Mouse (Mus musculus) induced T-regulatory cell, adult 2 months (primary cell): ENCODE measurements at regions not wholly inside any gene's neighbourhood (a gene's known extent, or its start where the extent isn't known, plus 50 kb on each side); places are given as distances from the start of the nearest gene placed in this dataset.

Experiments used
- DNase-seq: peaks from one replicate; pipeline ENCODE4 v3.0.0-alpha.2; 2012; ENCODE audit warnings: low read depth

- no peak for DNase-seq
These were observed 120.0 kb downstream of the Dact1 start for GRCm38 (mm10) chr12:71429561-71430200.

DNA sequence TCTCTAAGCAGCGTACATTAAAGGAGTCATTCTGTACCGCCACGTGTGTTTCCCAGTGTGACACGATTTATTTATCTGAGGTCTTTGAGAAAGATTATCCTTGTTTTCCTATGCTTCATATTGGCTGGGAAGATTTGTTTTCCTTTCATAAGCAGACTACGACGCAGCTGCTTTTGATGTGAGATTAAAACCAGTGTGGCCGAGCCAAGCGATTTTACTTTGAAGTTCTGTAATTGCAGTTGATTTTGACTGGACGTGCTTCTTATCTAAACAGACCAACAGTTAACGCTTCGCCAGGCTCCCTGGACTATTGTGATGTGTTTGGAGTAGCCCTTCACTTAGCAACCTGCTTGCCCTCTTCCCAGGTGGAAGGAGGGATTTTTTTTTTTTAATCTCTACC lies 120.6 kb downstream of the Dact1 start:
- DNase-seq: no peak

DNA sequence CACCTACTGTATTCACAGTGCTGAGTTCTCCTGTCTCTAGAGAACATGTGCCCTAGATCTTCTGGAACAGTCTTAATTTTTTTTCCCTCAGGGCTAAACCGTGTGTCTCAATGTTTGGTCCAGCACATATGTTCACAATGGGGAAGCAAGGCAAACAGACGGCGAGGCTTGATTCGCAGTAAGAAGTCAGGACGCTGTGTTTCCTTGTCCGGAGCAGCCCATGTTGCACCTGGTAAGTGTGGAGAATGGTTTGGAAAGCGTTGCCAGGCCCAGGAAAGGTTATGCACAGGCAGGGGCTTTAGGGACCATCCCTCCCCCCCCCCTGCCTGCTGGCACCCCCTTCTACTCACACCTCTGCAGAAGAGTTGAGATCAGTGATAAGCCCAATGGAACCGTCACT lies 121.4 kb downstream of the Dact1 start:
- no peak for DNase-seq

DNA sequence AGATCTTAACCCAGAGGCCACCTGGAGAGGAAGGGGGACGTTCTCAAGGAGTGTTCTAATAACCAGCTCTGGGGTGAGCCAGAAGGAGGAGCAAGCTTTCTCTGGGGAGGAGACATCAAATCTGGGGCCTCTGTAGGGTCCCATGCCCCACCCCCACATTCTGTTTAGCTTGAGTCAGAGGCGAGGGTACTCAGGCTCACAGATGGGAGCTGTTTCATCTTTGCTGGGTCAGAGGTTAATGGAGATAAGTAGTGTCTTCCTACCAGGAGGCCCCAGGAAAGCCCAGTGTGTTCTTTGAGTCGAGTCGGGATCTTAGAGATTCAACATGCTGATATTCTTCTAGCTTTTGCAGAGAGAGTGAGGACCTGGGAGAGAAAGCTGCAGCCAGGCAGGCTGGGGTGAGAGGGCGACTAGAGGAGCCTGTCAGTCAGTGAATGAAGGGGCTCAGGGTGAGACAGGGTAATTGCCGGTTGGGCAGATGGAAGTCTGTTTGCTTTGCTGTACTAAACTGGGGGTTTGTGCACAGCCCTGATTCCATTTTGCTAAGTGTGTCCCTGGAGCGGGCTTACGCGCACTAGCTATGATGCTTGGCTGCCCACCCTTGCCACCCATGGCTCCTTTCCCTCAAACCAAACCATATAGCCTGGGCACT lies 124.0 kb downstream of the Dact1 start:
- DNase-seq: no peak

DNA sequence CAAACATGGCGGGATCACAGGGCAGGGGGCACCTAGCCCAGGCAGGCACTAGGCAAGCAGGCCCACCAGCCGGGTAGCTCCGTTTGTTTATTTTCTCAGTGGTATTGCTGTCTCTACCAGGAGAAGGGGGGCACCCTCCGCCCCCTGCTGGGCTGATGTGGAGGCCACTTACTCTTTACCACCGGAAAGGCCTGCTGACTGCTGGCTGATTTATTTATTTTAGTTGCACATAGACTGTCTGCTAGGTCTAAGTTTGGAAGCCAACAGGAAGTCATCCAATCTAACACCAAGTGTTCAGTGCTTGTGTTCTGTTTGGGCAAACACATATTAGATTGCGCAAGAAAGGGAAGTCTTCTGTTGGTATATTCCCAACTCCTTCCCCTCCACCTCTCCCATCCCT lies 128.6 kb downstream of the Dact1 start:
- DNase-seq: no peak

DNA sequence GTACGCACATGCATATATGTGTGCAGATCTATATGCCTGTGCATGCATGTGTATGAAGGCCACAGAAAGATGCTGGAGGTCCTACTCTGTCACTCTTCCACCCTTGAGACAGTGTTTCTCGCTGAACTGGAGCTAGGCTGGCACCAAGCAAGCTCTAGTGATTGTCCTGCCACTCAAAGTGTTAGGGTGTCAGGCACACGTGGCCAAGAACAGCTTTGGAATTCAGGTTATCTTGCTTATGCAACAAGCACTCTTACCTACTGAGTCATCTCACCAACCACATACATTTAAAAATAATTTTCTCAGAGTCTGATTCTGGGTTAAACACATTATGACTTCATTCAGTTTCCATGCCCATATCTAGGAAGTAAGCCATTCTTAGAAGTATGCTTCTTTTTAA lies 131.2 kb downstream of the Dact1 start:
- no peak for DNase-seq

DNA sequence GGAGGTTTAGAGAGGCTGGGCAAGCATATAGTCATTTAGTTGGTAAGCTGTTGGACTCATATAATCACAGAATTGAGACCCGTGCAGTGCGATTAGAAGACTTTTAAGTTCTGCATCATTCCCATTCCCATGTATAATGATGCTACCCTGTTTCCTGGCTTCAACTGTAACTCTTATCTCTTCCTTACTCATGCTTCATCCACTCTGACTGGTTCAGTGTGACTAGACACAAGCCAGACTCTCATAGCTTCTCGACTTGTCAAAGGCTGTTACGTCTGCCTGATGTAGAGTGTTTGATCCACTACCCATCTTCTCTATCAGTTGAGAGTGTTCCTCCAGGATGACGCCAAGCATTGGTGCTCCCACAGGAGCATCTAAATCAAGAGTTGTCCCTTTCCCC lies 131.6 kb downstream of the Dact1 start:
- DNase-seq: no peak

DNA sequence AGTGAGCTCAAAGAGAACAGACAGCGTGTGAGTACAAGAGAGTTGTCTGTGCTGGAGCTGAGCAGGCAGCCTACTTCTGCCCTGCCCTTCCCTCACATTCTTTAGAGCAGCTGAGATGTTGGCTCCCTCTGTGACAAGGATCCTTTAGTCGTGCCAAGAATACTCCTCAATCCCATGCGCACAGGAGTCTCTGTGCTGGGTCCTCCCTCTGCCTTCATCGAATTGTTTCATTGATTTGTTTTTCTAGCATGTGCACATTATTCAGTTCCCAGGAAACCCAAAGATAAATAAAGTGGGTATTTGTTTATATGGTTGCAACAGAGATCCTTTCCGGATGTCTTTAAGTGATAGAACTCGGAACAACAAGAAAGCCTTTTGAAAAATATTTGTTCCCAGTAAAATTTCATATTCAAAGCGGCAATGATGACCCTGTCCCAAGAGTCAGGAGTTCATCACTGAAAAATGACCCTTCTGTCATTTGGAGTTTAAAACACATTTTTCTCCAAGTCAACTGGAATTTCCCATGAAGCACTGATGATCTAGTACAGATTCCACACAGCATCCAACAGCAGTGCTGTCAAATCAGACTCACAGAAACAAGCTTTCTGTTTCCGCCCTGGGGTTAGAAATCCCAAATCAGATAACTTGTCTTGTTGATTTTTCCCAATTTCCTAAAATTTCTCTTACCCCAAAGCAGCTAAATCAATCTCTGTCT lies 136.7 kb downstream of the Dact1 start:
- DNase-seq: no peak

- no peak for DNase-seq
These were observed 137.2 kb downstream of the Dact1 start for GRCm38 (mm10) chr12:71446892-71447268.

GRCm38 (mm10) chr12:71449032-71449431 lies 139.3 kb downstream of the Dact1 start:
- DNase-seq: no peak

DNA sequence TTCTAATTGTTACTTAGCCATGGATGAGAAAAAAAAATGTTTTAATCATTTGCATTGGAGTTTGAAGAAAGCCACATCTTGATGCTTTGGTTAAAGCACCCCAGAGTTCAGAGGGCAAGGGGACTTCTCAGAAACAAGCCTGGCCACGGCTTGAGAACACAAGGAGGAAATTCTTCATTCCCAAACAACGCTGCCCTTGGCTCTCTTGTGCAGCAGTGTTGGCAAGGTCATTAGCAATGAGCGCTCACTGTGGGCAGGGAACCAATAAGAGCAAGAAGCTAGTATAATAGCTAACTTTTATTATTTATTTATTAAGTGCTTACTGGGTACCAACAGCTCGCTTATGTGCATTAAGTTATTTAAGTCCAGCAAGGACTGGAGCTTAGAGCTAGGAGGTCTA lies 140.4 kb downstream of the Dact1 start:
- no peak for DNase-seq

GRCm38 (mm10) chr12:71450680-71451463 lies 141.2 kb downstream of the Dact1 start:
- DNase-seq: no peak

- no peak for DNase-seq
These were observed 147.2 kb downstream of the Dact1 start for GRCm38 (mm10) chr12:71456900-71457299.

- no peak for DNase-seq
These were observed 149.0 kb downstream of the Dact1 start for GRCm38 (mm10) chr12:71458559-71459176.

DNA sequence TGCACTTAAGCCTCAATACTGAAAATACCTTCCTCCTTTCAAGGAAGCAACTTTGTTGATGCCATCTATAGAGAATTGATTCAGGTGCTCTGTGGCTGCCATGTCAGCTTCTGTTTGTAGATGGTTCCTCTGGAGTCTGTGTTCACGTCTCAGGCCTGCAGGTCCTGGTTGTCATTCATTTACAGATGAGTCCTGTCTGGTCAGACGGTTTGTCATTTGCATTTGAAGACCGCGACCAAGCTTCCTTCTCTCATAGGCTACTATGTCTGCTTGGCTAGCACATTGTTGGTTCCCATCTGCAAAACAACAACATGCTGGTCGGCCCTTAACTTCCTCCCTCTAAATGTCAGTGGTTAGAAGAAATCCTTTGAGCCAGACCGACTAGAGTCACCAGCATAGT lies 151.0 kb downstream of the Dact1 start:
- DNase-seq: no peak

DNA sequence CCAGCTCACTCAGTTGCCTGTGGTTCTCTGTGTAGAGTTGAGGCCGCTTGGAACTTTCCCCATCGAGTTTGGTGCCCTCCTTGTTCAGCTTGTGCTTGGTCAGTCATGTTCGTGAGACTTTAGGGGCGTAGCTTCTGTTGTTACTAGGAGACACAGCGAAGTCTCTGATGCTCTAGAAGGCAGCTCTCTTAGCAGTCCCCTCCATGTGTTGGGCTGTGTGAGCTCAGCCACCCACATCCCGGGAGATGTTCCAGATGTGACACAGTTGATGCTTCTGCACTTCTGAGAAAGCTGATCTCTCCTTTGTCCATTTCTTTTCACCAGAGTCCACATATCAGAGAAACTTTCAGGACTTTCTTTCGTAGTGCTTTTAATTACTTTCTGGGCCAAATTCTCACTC lies 158.1 kb downstream of the Dact1 start:
- DNase-seq: no peak

GRCm38 (mm10) chr12:71468324-71468723 lies 158.6 kb downstream of the Dact1 start:
- no peak for DNase-seq

DNA sequence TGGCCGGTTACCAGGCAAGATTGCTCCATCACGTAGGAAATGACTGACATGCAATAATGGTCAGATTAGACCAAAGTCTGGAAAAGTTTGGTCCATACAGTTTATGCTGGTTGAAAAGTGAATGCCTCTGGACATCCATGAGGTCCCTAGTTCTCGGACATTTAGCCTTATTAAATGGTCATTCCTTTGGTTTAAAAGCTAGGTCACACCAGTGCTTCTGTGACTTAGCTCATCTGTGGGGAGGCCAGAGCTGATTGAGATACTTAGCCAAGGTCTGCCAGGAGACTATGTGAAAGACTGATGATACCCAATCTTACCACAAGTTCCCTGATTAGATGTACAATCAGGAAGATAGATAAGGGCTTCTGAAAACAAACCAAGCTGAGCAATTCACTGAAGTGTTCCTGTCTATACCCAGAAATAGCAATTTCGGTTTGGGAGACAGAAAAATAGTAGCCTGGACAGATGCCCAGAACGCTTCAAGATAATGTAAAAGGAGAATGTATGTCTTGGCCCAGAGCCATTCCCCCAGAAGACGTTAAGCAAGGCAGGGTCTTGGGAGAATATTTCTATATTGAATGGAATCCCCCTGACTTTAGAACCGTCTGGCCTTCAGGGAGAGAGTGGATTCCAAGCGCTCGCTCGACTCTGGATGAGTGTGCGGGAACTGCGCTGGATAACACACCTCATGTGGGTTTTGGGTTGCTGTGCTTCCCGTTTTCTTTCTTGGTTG lies 161.5 kb downstream of the Dact1 start:
- no peak for DNase-seq

DNA sequence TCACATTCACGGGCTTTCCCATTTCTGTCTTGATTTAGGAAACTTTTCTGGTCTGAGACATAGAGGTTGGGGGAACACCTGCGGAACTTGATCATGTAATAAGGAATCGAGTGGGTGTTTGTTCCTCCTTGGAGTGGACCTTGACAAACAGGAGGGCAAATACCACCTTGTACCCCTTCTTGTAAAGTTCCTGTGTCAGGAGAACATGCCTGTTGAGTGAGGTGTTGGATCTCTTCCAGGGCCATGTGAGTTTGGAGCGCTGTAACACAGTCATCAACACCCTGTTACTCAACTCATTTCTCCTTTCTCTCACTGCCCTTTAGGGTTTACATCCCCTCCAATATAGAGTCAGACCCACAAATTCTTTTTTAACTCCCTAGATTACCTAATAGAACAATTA lies 162.0 kb downstream of the Dact1 start:
- no peak for DNase-seq

DNA sequence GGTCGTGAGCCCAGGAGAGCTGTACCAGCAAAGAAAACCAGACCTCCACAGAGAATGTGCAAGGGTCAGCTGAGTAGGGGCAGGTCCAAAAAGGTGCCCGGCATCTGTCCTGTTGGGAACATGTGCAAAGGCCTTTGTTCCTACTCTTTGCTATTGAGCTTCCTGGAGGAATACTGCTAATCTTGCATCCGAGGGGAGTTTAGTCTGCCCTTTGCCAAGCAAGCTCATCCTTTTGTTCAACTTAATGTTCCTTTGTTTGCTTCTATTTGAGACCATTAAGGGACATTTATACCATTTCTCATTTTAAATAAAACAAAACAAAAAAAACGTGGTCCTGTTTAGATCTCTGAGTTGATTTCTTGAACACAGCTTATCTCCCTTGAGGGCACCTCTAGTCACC lies 166.6 kb downstream of the Dact1 start:
- DNase-seq: no peak

DNA sequence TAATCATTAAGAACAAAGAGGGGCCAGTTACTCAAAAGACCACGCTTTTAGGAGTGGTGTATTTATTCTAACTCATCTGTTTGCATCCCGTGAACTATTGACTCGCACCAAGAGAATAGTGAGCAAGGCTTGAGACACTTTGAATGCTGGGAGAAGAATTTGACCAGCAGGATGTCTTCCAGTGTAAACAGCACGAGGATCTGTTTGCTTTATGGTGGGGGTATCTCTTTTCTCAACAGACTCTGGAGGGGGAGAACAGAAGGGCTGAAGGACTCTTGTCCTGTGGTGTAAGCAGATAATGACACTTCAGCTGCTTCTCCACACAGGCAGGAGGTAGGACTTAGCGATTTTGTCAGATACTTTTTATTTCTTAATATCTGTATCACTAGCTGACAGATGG lies 168.0 kb downstream of the Dact1 start:
- no peak for DNase-seq

DNA sequence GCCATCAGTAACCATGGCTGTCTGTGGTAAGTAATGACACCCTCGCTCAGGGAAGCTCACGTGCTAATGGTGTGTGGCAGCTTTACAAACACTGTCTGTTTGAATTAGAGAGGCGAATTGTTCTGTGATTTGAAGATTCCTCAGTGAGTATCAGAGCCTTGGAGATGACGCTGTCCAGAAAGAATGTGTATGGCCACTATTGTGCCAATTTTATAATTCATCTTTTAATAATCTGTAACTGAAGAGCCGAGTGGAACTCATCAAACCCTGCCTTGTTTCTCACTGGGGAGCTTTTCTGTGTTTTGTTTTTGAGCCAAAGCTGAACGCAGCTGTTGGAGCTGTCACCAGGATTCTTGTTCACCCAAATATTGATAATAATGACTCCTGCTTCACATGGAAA lies 171.7 kb downstream of the Dact1 start:
- no peak for DNase-seq
